Mouse (Mus musculus): ENCODE measurements around the gene Mlf2. TPM values are rescaled to one million over a fixed set of nuclear protein-coding genes. Genes with fewer than 3 reads are reported as not detected.

Mlf2 gene
- polyA plus RNA-seq, 1 experiment from 2014 or later = 587 TPM

GRCm38 (mm10) chr6:124943526-124943925 lies 12.3 kb downstream of the Mlf2 start:
- no peak overlapping the region for H3K9ac ChIP-seq (ENCODE audit: low read depth, low read length)
- no peaks in the 10 kb centered on the region for H3K9me3 ChIP-seq (ENCODE audit: control insufficient read depth, low read length)
- 89% methylated on average over 3 of the region's 3 CpGs for WGBS
- H3K27ac ChIP-seq (ENCODE audit: low read depth, low read length) = no peak overlapping the region
- no peaks in the 10 kb centered on the region for H3K27me3 ChIP-seq (replicated peaks; ENCODE audit: control insufficient read depth, insufficient read depth, low read length)
- H3K4me3 ChIP-seq (ENCODE audit: low read length) = no peak overlapping the region
- ATAC-seq = no peak
- no peak overlapping the region for H3K4me2 ChIP-seq (ENCODE audit: low read length)
- H3K4me1 ChIP-seq (ENCODE audit: control insufficient read depth, insufficient read depth, low read depth, low read length) = no peaks in the 10 kb centered on the region
- peaks cover under 1% of the 10 kb centered on the region; the same call in 1 of the 2 replicates for H3K36me3 ChIP-seq (ENCODE audit: control insufficient read depth, insufficient read depth, low read length)

GRCm38 (mm10) chr6:124953991-124954715 lies 23.0 kb downstream of the Mlf2 start:
- H3K4me1 ChIP-seq (ENCODE audit: control insufficient read depth, insufficient read depth, low read depth, low read length) = no peaks in the 10 kb centered on the region
- peaks cover 14% of the 10 kb centered on the region for H3K36me3 ChIP-seq (ENCODE audit: control insufficient read depth, insufficient read depth, low read length)
- no peak overlapping the region for H3K9ac ChIP-seq (ENCODE audit: low read depth, low read length)
- H3K4me2 ChIP-seq (ENCODE audit: low read length) = no peak overlapping the region
- H3K27ac ChIP-seq (ENCODE audit: low read depth, low read length) = no peak overlapping the region
- WGBS = 90% methylated on average over 2 of the region's 2 CpGs
- no peak overlapping the region for H3K4me3 ChIP-seq (ENCODE audit: low read length)
- H3K27me3 ChIP-seq (replicated peaks; ENCODE audit: control insufficient read depth, insufficient read depth, low read length) = no peaks in the 10 kb centered on the region
- no peak for ATAC-seq
- H3K9me3 ChIP-seq (ENCODE audit: control insufficient read depth, low read length) = 0 out of 2 replicates have a peak, but pooled peaks cover 3% of the 10 kb centered on the region

- H3K9ac ChIP-seq (ENCODE audit: low read depth, low read length) = no peak overlapping the region
- no peak overlapping the region for H3K4me3 ChIP-seq (ENCODE audit: low read length)
- no peak overlapping the region for H3K4me2 ChIP-seq (ENCODE audit: low read length)
- WGBS = 97% methylated on average over 4 of the region's 4 CpGs
- no peak for ATAC-seq
- no peak overlapping the region for H3K27ac ChIP-seq (ENCODE audit: low read depth, low read length)
- H3K36me3 ChIP-seq (ENCODE audit: control insufficient read depth, insufficient read depth, low read length) = peaks cover 23% of the 10 kb centered on the region
- H3K9me3 ChIP-seq (ENCODE audit: control insufficient read depth, low read length) = 0 out of 2 replicates have a peak, but pooled peaks cover 3% of the 10 kb centered on the region
- no peaks in the 10 kb centered on the region for H3K27me3 ChIP-seq (replicated peaks; ENCODE audit: control insufficient read depth, insufficient read depth, low read length)
- no peaks in the 10 kb centered on the region for H3K4me1 ChIP-seq (ENCODE audit: control insufficient read depth, insufficient read depth, low read depth, low read length)
These were observed 24.0 kb downstream of the Mlf2 start for GRCm38 (mm10) chr6:124955212-124955611.

GRCm38 (mm10) chr6:124958127-124958526 lies 26.9 kb downstream of the Mlf2 start:
- no peak overlapping the region for H3K4me3 ChIP-seq (ENCODE audit: low read length)
- 87% methylated on average over 3 of the region's 3 CpGs for WGBS
- no peak overlapping the region for H3K27ac ChIP-seq (ENCODE audit: low read depth, low read length)
- peaks cover 25% of the 10 kb centered on the region for H3K36me3 ChIP-seq (ENCODE audit: control insufficient read depth, insufficient read depth, low read length)
- H3K27me3 ChIP-seq (replicated peaks; ENCODE audit: control insufficient read depth, insufficient read depth, low read length) = no peaks in the 10 kb centered on the region
- ATAC-seq = no peak
- H3K9ac ChIP-seq (ENCODE audit: low read depth, low read length) = no peak overlapping the region
- no peaks in the 10 kb centered on the region for H3K4me1 ChIP-seq (ENCODE audit: control insufficient read depth, insufficient read depth, low read depth, low read length)
- H3K4me2 ChIP-seq (ENCODE audit: low read length) = no peak overlapping the region
- H3K9me3 ChIP-seq (ENCODE audit: control insufficient read depth, low read length) = no peaks in the 10 kb centered on the region

DNA sequence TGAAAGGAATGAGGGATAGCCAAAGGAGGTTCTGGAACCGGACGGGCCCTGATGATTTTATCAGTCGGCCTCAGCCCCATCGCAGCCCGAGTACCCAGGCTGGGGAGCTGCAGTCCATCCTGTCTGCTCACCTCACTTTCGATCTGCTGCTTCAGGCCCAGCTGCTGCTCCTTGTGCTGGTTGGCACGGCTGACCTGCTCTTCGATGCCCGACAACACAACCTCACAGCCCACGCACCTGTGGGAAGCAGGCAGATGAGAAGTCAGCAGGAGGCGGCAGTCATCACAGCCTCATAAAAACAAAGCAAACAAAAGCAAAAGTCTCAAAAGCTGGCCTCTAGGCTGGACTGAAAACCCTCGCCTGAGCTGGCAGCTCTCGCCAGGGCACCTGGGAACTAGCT lies 28.8 kb downstream of the Mlf2 start:
- Histone ChIP-seq H3K27me3 (replicated peaks; ENCODE audit: control insufficient read depth, insufficient read depth, low read length) (no peaks in the 10 kb centered on the region), H3K9ac (ENCODE audit: low read depth, low read length) (no peak overlapping the region), H3K4me1 (ENCODE audit: control insufficient read depth, insufficient read depth, low read depth, low read length) (peaks cover 8% of the 10 kb centered on the region), H3K4me2 (ENCODE audit: low read length) (no peak overlapping the region), H3K36me3 (ENCODE audit: control insufficient read depth, insufficient read depth, low read length) (peaks cover 25% of the 10 kb centered on the region), H3K4me3 (ENCODE audit: low read length) (no peak overlapping the region), H3K27ac (ENCODE audit: low read depth, low read length) (no peak overlapping the region), H3K9me3 (ENCODE audit: control insufficient read depth, low read length) (no peaks in the 10 kb centered on the region)
- WGBS = 92% methylated on average over 13 of the region's 13 CpGs
- ATAC-seq = no peak

- H3K4me2 ChIP-seq (ENCODE audit: low read length) = no peak overlapping the region
- no peaks in the 10 kb centered on the region for H3K27me3 ChIP-seq (replicated peaks; ENCODE audit: control insufficient read depth, insufficient read depth, low read length)
- no peak overlapping the region for H3K4me3 ChIP-seq (ENCODE audit: low read length)
- no peak overlapping the region; the same call in 1 of the 2 replicates for H3K9ac ChIP-seq (ENCODE audit: low read depth, low read length)
- H3K27ac ChIP-seq (ENCODE audit: low read depth, low read length) = no peak overlapping the region
- peaks cover 8% of the 10 kb centered on the region for H3K4me1 ChIP-seq (ENCODE audit: control insufficient read depth, insufficient read depth, low read depth, low read length)
- peaks cover 25% of the 10 kb centered on the region for H3K36me3 ChIP-seq (ENCODE audit: control insufficient read depth, insufficient read depth, low read length)
- WGBS = 96% methylated on average over 12 of the region's 12 CpGs
- H3K9me3 ChIP-seq (ENCODE audit: control insufficient read depth, low read length) = no peaks in the 10 kb centered on the region
- ATAC-seq = no peak
These were observed 29.8 kb downstream of the Mlf2 start for GRCm38 (mm10) chr6:124961021-124961420.

- peak overlapping the region; percentile 92 for H3K27ac ChIP-seq (ENCODE audit: low read depth, low read length)
- peaks cover 14% of the 10 kb centered on the region for H3K4me1 ChIP-seq (ENCODE audit: control insufficient read depth, insufficient read depth, low read depth, low read length)
- H3K4me3 ChIP-seq (ENCODE audit: low read length) = peak overlapping the region; percentile 58
- H3K9me3 ChIP-seq (ENCODE audit: control insufficient read depth, low read length) = no peaks in the 10 kb centered on the region
- WGBS = 44% methylated on average over 16 of the region's 16 CpGs
- H3K4me2 ChIP-seq (ENCODE audit: low read length) = peak overlapping the region; percentile 96
- no peaks in the 10 kb centered on the region for H3K27me3 ChIP-seq (replicated peaks; ENCODE audit: control insufficient read depth, insufficient read depth, low read length)
- H3K9ac ChIP-seq (ENCODE audit: low read depth, low read length) = peak overlapping the region; percentile 89
- ATAC-seq = peak; percentile 24; the same call in 1 of the 2 replicates
- H3K36me3 ChIP-seq (ENCODE audit: control insufficient read depth, insufficient read depth, low read length) = peaks cover 6% of the 10 kb centered on the region
These were observed 33.5 kb downstream of the Mlf2 start for GRCm38 (mm10) chr6:124964638-124965037.

- WGBS = under 1% methylated on average over 57 of the region's 68 CpGs
- Histone ChIP-seq H3K4me2 (ENCODE audit: low read length) (peak within 1 kb of the TSS; percentile 96), H3K9ac (ENCODE audit: low read depth, low read length) (peak within 1 kb of the TSS; percentile 89), H3K4me3 (ENCODE audit: low read length) (peak within 1 kb of the TSS; percentile 58), H3K27ac (ENCODE audit: low read depth, low read length) (peak within 1 kb of the TSS; percentile 92), H3K27me3 (replicated peaks; ENCODE audit: control insufficient read depth, insufficient read depth, low read length) (no peaks in the 10 kb centered on the region), H3K36me3 (ENCODE audit: control insufficient read depth, insufficient read depth, low read length) (peaks cover 2% of the 10 kb centered on the region; the same call in 1 of the 2 replicates), H3K4me1 (ENCODE audit: control insufficient read depth, insufficient read depth, low read depth, low read length) (peaks cover 14% of the 10 kb centered on the region), H3K9me3 (ENCODE audit: control insufficient read depth, low read length) (no peaks in the 10 kb centered on the region)
- ATAC-seq = peak; percentile 97
These were observed 34.0 kb downstream of the Mlf2 start, which contains the start of gene Cops7a for GRCm38 (mm10) chr6:124965088-124965719. Gene Cops7a, minus strand, starts transcription at chr6:124965538.

DNA sequence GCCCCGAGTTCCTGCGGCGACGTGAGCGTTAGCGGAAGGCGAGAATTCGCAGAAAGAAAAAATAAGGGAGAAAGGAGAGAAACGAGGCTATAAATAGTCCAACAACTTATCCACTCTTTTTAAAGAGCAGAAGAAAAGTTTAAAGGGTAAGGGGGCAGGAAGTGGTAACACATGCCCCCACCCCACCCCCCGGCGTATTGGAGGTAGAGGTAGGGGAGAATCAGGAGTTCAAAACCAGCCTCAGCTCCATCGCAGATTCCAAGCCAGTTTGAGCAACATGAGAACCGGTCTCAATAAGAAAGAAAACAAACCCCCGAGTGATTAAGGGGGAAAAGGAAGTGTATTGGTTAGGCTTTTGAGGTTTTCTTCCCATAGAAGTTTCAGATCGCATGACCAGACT lies 34.6 kb downstream of the Mlf2 start:
- ATAC-seq = 0 out of 2 replicates have a peak, but pooled peaks have one; percentile 1
- no peaks in the 10 kb centered on the region for H3K9me3 ChIP-seq (ENCODE audit: control insufficient read depth, low read length)
- H3K4me3 ChIP-seq (ENCODE audit: low read length) = peak overlapping the region; percentile 58
- WGBS = 14% methylated on average over 15 of the region's 15 CpGs
- H3K4me1 ChIP-seq (ENCODE audit: control insufficient read depth, insufficient read depth, low read depth, low read length) = peaks cover 14% of the 10 kb centered on the region
- peak overlapping the region; percentile 92 for H3K27ac ChIP-seq (ENCODE audit: low read depth, low read length)
- H3K4me2 ChIP-seq (ENCODE audit: low read length) = peak overlapping the region; percentile 96
- no peaks in the 10 kb centered on the region for H3K27me3 ChIP-seq (replicated peaks; ENCODE audit: control insufficient read depth, insufficient read depth, low read length)
- H3K36me3 ChIP-seq (ENCODE audit: control insufficient read depth, insufficient read depth, low read length) = peaks cover 2% of the 10 kb centered on the region; the same call in 1 of the 2 replicates
- H3K9ac ChIP-seq (ENCODE audit: low read depth, low read length) = peak overlapping the region; percentile 89
